Mouse (Mus musculus) c-Kit-positive CD71-positive TER-119-positive erythroid progenitor cells, embryonic 14.5 days (primary cell): ENCODE data around the gene Tm9sf3.

ENCODE experiments used
- DNase-seq: peaks from one replicate; pipeline ENCODE4 v3.0.0-alpha.2; 2013; ENCODE audit warnings: low spot score

The Tm9sf3 gene

DNA sequence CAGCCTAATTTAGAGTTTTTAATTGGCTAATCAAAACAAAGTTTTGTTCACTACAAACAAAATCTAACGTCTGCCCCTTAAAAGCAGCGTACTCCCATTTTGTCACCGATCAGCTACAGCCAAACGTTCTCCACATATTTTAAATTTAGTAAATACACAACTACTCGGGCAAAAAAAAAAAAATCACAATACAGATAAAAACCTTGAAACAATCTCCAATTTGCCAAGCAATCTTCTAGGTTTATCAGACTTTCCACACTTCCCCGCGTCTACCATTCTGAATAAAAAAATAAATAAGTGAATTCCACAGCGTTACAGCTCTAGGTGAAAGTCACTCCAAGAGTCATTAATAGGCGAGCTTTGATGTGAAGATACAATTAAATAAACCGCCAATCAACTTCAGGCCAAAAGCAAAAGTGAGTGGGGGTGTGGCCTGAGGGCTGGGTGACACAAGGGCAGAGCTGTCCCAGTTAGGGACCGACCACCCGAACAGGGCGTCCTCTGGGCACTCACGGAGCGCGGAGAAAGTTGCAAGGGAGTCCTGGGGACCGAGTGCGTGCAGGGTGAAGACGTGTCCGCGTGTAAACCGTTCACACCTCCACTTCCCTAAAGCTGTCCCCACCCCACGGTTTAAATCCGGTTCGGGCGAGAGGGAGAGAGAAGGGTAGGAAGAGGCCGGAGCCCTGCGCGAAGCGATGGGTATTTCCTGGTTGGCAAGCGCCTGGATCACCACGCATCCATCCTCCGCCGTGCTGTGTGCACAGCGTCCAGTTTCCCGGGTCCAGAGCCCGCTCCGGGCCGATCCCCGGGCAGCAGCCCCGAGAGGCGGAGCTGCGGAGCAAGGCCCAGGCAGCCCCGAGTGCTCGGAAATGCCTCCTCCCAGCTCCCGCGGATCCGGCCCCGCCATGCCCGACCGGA, 826 bp downstream of the Tm9sf3 start:
- peak; percentile 60 for DNase-seq

DNA sequence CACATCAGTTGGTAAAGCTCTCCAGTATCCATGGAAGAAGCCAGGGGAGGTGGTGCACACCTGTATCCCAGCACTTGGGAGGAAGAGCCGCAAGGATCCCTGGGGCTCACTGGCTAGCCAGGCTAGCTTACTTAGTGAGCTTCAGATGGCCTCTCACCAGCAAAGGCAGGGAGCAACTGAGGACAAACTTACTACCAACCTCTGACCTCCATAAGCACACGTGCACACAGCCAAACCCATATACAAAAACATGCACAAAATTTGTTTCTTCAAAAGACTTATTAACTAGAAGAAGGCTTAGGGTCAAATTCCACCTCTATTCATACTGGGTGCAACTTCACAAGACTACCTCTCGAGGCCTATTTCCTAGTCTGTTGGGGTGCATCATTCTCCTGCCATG, 3.1 kb downstream of the Tm9sf3 start:
- no peak for DNase-seq

DNA sequence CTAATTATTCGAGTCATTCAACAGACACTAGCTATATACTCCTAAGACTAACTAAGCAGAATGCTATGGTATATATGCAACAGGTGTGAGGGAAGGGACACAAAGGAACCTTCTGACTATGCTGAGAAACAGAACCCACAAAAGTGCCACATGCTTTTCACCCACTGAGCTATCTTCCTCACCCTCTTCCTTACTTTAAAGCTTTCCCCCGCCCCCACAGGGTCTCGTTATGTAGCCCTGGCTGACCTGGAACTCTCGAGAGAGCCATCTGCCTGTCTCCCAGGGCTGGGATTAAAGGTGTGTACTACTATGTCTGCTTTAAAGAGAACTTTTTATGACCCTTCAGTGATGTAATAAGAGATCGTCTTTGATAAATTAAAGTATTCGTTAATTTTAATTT, 4.5 kb downstream of the Tm9sf3 start:
- no peak for DNase-seq

DNA sequence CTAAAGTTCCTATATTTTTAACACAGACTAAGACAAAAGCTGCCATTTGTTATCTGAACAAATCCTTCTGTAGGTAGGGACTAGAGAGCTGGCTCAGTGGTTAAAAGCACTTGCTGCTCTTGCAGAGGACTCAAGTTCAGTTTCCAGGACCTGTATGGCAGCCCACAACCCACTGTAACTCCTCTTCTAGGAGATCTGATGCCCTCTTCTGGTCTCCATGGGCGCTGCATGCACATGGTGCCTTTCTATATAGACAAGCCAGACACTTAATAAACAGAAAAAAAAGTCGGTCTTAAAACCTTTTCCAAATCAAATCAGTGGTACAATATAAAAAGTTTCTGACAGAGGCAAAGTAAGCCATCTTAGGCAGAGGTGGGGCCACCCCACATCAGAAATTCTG, 5.1 kb downstream of the Tm9sf3 start:
- peak; percentile 39 for DNase-seq

DNA sequence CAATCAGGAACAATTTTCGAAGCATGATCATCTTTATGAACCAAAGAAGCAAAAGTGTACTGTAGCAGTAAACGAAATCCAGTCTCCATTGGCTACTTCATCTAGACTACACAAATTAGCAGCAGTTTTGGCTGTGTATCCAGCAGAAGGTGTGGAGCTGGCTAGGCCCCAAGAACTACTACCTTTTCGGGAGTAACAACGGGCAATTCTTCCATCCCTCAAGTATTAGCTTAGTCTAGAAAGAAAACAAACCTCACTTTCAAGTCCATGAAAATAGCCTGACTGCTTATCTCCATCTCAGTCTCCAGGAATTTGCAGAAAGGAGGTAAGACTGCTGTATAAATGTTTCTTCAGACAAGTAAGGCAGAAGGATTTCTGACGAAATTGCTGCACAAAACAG, 9.2 kb downstream of the Tm9sf3 start:
- no peak for DNase-seq

DNA sequence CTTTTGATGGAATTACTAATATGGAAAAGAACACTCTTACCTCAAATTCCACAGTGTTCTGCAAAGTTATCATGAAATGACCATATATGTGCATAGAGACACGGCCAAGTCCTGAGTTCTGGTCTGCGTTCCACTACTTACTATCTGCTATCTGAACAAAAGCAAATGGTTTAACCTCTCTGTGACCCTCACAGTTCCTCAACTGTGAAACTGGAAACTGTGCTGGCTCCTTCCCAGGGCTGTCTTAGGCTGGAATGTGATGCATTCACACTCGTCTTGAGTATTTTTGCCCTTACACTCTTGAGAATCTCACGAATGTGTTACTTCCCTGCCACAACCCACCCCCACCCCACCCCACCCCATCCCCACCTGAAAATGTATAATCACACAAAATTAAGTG, 14.8 kb downstream of the Tm9sf3 start:
- DNase-seq, result no peak

DNA sequence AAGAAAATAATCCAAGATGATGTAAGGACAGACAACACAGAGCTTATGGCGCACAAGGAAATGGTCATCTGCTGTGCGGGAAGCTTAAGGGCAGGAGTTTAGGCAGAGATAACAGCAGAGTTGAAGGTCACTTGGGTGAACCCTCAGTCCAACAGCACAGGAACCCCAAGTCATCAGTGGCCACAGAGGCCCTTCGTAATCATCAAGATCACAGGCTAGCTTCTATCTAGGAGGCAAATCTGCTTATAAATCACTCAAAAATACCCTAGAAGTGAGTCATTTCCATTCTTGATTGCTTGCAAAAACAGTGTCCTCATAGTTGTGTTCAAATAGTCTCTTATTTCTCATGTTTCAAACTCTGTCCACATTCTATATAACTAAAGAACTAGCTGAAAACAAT, 15.5 kb downstream of the Tm9sf3 start:
- DNase-seq, result no peak

DNA sequence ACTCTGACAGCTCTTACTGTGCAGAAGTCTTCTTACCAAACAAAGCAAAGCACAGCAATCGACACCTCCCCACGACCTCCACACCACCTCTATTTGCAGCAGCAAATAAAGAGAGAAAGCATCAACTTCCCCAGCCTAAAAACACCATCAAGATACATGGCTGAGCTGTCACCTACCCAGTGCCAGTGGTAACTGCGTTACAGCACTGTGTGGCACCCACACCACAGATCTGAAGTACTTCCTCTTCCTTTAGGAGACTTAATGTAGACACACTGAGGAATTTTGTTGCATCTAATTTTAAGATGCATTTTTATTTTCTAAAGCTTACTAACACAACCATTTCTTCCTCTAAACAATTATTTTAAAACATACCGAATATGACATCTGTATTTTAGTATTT, 17.5 kb downstream of the Tm9sf3 start:
- no peak for DNase-seq

DNA sequence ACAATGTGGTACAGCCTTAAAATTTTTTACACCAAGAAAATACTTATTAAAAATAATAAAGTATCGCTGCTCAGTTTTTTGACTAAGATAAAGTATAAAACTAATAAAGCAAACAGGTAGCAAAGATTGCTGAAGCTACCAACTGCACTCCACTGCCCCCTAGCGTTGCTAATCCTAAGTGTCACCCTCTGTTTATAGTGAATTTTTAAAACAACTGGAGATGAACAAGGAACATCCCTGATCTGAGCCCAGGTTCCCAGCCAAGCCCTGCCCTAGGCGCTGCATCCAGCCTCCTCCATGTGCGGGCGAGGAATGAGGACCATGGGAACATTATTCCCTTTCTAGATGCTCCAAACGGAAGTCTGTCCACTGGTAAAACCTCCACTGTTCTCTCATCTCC, 19.2 kb downstream of the Tm9sf3 start:
- DNase-seq, result peak; percentile 47

DNA sequence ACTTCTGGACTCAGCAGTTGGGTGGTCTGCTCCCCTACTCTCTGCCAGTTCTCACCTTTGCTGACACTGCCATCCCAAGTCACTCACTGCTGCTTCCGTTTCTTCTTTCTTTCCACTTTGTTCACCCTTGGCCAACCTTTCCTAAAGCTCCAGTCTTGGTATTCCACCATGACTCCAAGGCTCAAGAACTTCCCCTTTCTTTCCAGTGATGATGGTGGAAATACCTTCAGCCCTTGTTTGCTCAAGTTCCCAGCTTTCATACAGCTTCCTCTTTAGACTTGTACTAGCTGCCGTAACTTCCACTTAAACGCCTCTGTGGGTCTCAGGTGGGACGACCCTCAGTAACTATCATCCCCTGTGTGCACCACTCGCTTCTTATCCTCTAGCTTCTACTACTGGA, 21.8 kb downstream of the Tm9sf3 start:
- DNase-seq, result no peak

DNA sequence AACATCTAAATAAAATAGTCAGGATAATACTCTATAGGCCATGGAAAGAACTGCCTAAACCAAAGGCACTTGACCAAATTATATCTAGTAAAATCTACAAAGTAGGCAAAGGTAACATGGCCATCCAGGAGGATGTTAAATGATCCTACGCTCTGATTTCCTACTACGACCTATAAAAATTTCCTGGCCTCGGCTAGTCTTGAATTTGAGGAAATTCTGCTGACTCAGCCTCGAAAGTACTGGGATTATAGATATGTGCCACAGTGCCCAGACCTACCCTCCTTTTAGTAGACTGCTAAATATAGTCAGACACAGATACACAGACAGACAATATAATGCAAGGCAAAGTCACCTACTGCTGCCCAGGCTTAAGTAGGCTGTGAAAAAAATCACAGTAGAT, 30.1 kb downstream of the Tm9sf3 start:
- DNase-seq, result no peak

DNA sequence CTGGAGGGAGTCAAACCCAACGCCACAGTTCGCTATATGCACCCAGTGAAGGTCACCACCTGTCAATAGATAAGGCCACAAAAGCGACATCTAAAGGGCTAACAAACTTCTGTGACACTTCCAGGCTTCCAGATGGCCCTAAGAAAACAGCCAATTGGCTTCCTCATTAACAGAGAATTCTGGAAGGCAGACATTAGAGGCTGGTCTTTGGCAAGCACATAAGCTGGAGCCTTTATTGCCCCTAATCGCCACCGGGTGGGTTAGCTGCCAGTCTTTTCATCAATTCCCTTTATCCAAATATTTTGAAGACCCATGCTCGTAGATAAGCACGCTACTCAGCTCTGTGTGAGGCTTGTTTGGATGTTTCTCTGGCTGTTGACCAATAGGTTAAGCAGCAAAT, 55.5 kb downstream of the Tm9sf3 start:
- no peak for DNase-seq

DNA sequence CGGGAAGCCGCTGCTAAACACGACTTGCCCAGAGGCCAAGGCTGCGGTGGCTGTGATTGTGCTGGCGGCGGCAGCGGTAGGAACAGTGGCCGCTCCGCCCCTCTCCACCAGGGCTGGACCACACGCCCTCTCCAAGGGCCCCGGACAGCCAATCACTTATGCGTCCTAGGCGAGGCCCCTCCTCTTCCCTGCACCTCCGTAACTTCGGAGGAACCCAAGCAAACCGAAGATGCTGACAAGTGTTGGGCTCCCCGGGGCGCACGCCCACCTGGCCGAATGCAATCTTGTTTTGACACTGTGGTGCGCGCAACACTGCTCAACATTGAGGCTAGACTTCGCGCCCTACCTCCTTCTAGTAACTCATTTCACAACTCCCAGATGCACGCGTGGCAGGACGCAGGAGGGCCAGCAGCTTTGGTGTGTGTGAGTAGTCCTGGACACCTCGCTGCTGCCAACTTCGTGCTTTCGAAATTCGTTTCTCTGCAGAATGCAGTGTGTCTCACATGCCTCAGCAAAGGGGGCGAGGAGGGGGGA, 56.9 kb downstream of the Tm9sf3 start, which contains the start of gene Tll2:
TSS of gene Tll2 (minus strand) at position 25 of the 534 bp plus-strand sequence.
- DNase-seq, result peak; percentile 5

DNA sequence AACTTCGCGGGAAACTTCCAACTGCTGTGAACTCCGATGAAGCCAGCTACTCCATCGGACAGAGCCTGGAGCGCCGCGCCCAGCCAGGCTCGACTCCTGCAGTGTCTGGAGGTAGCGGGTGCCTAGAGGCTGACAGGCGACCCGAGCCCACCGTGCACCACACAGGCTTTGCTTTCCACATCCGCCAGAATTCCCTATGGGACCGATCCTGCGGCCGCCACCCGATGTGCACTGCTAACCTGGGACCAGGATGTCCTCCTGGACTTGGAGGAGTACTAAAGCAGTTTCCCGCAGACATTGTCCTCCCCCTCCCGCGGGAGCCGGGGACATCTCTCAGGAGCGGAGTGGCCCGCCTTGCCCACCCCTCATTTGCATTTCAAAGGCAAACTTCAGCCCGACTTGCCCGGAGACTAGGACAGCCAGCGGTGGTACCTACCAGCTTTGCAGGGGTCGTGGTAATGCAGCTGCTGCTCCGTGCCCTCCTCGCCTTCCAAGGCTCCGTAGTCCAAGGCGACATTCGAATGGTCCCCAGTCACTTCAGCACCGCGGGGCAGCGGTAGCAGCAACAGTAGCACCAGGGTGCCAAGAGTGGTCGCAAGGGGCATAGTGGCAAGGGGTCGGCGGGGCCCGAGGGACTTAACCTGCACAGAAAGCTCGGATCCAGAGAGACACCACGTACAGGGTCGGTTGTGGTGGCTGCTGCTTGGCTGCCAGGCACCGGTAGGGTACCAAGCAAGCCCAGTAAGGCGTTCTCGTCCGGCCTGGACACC, 57.6 kb downstream of the Tm9sf3 start:
- DNase-seq, result no peak

DNA sequence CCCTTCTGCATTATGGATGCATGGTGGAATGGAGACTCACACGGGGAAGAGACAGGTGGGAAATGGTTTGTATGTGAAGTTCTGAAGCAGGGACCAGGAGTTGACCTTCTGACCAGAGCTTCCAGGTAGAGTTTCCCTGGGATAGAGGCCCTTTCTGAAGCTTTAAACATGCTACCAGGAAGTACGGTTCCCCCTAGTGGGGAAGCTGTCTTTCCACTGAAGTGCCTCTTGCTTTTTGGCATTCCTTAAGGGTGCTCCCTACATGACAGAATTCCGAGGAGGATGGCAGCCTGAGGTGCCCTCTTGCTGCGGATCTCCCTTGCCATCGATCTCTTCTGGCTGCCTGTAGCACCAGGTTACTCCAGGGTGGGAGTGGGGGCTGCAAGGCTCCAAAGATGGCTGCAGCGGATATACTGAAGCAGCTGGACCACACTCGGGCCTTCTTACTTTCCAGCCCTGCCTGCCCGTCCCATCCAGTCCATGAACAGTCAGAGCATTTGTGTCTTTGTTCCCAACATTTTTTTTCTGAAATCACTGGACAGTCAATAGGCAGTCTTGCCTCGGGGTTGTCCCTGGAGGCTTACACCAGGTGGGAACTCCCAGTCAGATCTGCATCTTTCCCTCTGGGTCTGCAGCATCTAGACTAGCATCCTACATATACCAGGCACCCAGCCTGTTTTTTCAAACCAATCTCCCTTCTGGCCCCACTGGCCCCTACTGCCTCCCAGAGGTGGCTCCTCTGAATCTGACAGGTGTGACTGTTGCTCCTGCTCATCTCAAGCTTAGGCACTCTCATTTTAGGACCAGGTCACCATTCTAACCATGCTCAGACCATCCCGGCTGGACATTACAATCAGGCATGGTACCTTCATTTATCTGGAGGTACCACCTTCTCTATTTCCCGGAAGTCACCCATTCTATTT, 59.4 kb downstream of the Tm9sf3 start:
- no peak for DNase-seq

DNA sequence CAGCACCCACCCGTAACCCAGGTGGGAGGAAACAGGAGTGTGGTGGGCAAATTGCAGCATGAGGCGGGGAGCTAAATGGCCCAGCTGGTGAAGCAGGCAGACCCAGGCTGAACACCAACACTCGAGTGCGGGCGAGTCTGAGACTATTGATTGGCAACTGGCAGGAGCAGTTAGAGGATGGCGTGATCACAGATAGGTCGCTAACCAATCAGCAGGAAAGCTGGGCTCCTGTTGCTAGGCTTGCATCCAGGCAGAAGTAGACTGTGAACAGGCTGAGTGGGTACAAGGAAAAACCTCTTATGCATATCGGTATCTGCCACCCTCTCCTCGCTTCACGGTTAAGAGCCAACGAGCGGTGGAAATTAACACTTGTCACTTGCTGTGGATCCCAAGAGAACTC, 66.2 kb downstream of the Tm9sf3 start:
- DNase-seq, result no peak

DNA sequence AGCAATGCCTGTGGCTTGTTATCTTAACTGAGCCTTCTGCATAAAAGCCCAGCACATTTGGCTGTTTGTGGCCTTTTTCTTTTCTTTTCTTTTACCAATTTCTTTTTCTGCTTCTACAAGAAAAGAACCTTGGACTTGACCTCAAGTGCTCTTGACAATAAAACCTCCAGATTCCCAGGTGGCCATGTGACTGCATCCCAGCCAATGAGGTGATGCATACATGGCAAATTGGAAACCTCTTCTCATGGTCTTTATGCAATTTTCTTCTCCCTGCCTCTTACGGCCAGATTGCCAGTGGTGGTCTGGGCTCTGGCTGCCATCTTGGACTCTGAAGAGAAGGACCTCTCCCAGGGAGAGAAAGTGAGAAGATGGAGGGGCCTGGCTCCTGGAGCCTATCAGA, 70.4 kb downstream of the Tm9sf3 start:
- no peak for DNase-seq

DNA sequence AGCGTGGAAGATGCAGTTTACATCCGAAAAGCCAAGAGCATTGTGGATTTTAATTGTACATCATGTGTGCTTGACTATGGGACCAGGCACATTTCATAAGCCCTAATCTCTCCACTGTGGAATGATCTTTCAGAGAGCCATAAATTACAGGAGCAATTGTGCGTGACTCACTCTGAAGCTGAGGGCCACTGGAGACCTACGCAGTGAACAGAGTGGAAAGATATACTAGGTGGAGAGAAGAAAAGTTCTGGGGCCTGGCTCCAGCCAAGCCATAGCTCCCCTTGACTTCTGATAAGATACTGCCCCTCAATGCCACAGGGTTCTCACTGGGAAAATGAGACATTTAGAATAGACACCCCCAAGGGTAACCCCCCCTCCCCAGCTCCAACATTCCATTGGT, 70.8 kb downstream of the Tm9sf3 start:
- no peak for DNase-seq

DNA sequence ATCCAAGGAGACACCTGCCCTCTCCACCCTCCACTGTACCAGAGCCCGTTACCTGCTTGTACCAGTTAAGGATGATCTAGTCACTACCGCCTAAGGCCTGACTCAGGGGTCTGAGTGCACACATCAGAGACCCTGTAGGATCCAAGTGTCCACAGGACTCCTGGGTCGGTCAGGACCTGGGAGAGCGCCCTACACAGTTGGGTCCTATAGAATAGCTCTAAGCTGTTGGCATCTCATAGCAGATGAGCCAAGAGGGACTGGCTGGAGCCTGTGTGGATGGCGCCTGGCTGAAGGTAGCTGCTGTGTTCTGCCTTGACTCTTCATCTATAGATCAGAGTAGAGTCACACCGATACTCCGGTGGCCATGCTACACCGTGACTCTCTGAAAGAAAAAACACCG, 72.1 kb downstream of the Tm9sf3 start:
- no peak for DNase-seq

DNA sequence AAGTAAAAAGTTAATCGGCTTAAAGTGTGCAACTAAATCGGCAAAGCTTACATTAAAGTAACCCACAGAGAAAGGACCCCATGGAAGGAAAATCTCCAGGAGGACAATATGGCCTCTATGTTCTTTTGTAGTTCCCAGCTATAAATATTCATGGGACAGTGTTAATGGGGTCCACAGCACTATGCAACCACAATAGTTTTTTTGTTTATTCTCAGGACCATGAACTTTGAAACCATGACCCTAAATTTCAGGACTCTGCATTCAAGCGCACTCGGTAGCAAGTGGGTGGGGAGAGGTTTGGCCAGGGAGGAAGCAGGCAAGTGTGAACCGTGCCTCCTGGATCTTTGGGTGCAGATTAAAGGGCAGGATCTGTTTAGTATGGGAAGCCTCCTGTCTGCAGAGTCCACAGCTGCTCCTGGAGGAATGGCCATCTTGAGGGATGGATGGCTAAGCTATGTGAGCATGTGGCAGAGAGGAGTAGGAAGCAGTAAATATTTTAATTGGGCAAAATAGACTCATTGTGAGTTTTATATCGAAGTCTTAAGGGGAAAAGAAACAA, 72.8 kb downstream of the Tm9sf3 start:
- no peak for DNase-seq

DNA sequence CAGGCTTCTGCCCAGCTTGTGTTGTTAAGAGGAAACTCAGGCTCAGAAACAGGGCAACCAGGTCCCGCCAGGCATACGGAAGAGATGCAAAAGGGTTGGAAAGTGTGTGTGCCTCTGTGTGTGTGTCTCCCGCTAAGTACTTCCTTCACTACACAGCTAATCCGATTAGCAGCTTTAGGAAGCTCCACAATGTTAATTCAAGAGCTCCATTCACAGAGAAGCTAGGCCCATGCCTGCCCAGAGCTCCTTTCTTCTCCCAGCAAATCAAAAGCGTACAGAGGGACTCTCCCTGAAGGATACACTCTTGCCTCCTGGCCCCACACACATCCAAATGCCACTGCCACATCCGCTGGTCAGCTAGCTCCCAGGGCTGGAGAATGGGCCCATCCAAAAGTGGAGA, 86.5 kb downstream of the Tm9sf3 start:
- no peak for DNase-seq

DNA sequence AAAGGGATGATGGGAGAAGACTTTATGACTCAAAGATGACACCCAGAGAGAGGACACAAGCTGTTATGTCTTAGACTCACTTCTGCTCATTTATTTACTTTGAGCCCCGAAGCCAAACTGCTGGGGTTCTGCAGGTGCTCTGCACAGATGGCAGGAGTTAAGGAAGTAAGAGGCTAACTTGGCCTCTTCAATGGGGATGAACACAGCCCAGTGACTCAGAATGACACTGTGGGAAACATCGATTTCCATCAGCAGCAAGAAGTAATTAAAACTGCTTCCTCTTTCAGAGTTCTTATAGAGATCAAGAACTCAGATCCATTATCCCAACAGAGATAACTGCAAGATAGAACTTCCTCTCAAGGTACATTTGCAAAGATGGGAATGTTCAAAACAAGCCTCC, 86.9 kb downstream of the Tm9sf3 start:
- DNase-seq, result no peak
